Mouse (Mus musculus) lung, postnatal 0 days (tissue): ENCODE results near the gene Noxa1. TPM values are rescaled to one million over a fixed set of nuclear protein-coding genes. Genes with fewer than 3 reads are reported as not detected.

Source experiments
- ATAC-seq: fragments of 200-750 bp; cut with Nextera tagmentation; 2 replicates; pipeline ENCODE4 v1.8.0; 2017; ENCODE audit warnings: moderate library complexity
- DNase-seq: peaks from one replicate; pipeline ENCODE4 v3.0.0-alpha.2; 2016; ENCODE audit warnings: low spot score
- H3K27ac ChIP-seq: fragments of 300-500 bp; sonication (generic); 2 replicates; pipeline ENCODE4 v1.5.1; 2014; ENCODE audit warnings: antibody characterized with exemption, mild to moderate bottlenecking, low read length, mixed read lengths
- H3K27me3 ChIP-seq: fragments of 300-500 bp; sonication (generic); replicated peaks from 2 replicates; pipeline ENCODE4 v1.6.1; 2014; ENCODE audit warnings: low read length, mixed read lengths; ENCODE audit not compliant: insufficient read depth
- H3K36me3 ChIP-seq: fragments of 300-500 bp; sonication (generic); 2 replicates; pipeline ENCODE4 v1.6.1; 2014; ENCODE audit warnings: low read length, mixed read lengths; ENCODE audit not compliant: insufficient read depth
- H3K4me1 ChIP-seq: fragments of 300-500 bp; sonication (generic); 2 replicates; pipeline ENCODE4 v1.6.1; 2014; ENCODE audit warnings: antibody characterized with exemption, low read depth, low read length, mixed read lengths; ENCODE audit not compliant: insufficient read depth
- H3K4me2 ChIP-seq: fragments of 300-500 bp; sonication (generic); replicated peaks from 2 replicates; pipeline ENCODE4 v1.6.1; 2014; ENCODE audit warnings: low read depth, mild to moderate bottlenecking, low read length, moderate library complexity, mixed read lengths
- H3K4me3 ChIP-seq: fragments of 300-500 bp; sonication (generic); 2 replicates; pipeline ENCODE4 v1.5.1; 2014; ENCODE audit warnings: low read depth, low read length
- H3K9ac ChIP-seq: fragments of 300-500 bp; sonication (generic); replicated peaks from 2 replicates; pipeline ENCODE4 v1.6.1; 2014; ENCODE audit warnings: low read depth, mild to moderate bottlenecking
- H3K9me3 ChIP-seq: fragments of 300-500 bp; sonication (generic); 2 replicates; pipeline ENCODE4 v1.6.1; 2016; ENCODE audit warnings: low read length, mixed read lengths
- CTCF ChIP-seq: IDR thresholded peaks from 2 replicates; pipeline ENCODE4 v1.5.1; 2016; ENCODE audit warnings: antibody characterized with exemption, mild to moderate bottlenecking
- EP300 ChIP-seq: IDR thresholded peaks from 2 replicates; pipeline ENCODE4 v1.6.1; 2016; ENCODE audit warnings: antibody characterized with exemption, mild to moderate bottlenecking, control low read depth
- WGBS: fragments of 180-500 bp; shearing (Covaris S2); extraction: QIAGEN DNeasy Blood & Tissue Kit; methylation state at CpG from one replicate; pipeline ENCODE4 v1.1.7; 2014; 5-methylcytosine and 5-hydroxymethylcytosine counted together
- polyA plus RNA-seq: library from polyadenylated mRNA; unstranded; fragments of >200 nt; fragmentation: Nextera tagmentation; extraction: Ambion mirVana; gene quantifications from 2 replicates; pipeline ENCODE4 v1.2.1, GENCODE M21; 2015

Gene Noxa1
- polyA plus RNA-seq, 1 experiment from 2014 or later: 14.6 TPM

DNA sequence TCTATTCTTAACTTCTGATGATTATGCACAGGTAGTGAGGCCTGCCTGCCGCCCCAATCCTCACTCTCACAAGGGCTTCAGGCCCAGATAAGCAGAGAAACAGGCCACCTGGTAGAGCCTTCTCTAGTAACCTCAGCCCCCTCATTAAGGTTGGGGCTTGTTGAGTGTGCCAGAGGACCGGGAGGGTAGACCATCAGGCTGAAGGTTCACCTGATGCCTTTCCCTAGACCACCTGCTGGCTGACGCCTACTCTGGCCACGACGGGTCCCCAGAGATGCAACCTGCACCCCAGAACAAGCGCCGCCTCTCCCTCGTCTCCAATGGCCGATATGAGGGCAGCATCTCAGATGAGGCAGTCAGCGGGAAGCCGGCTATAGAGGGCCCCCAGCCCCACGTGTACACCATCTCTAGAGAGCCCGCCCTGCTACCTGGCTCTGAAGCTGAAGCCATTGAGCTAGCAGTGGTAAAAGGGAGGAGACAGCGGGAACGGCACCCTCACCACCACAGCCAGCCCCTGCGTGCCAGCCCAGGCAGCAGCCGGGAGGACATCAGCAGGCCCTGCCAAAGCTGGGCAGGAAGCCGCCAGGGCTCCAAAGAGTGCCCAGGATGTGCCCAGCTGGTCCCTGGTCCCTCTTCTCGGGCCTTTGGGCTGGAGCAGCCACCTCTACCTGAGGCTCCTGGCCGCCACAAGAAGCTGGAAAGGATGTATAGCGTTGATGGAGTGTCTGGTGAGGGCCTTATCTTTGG is 39.4 kb downstream of the Noxa1 start:
- no peak overlapping the region for H3K9ac ChIP-seq
- TF ChIP-seq CTCF (no peak), EP300 (no peak)
- 90% methylated on average over 19 of the region's 21 CpGs for WGBS
- peak overlapping the region; percentile 85; the same call in 1 of the 2 replicates for H3K4me2 ChIP-seq
- H3K9me3 ChIP-seq: no peaks in the 10 kb centered on the region
- DNase-seq (no peak), ATAC-seq (no peak)
- H3K36me3 ChIP-seq: no peaks in the 10 kb centered on the region
- H3K4me1 ChIP-seq: peaks cover 7% of the 10 kb centered on the region; the same call in 1 of the 2 replicates
- no peaks in the 10 kb centered on the region for H3K27me3 ChIP-seq
- H3K27ac ChIP-seq: no peak overlapping the region
- peak overlapping the region; percentile 65; the same call in 1 of the 2 replicates for H3K4me3 ChIP-seq

DNA sequence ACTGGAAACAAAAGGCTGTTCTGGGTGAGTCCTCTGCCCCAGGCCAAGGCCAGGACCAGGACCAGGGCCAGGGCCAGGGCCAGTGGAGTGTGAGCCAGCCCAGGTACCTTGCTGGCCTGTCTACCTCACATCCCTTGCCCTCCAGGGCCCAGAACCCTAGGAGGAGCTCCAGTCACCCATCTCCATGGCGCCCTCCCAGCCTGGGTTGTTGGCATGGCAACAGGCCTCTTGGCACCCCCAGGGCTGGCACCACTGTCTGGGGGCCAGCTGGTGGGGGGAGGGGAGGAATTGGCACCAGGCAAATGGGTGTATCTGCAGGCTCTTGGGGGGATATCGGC is 39.9 kb downstream of the Noxa1 start:
- peaks cover 7% of the 10 kb centered on the region; the same call in 1 of the 2 replicates for H3K4me1 ChIP-seq
- 60% methylated on average over 2 of the region's 2 CpGs for WGBS
- H3K9ac ChIP-seq: peak overlapping the region; percentile 63
- H3K27me3 ChIP-seq: no peaks in the 10 kb centered on the region
- H3K27ac ChIP-seq: no peak overlapping the region
- DNase-seq (no peak), ATAC-seq (no peak)
- no peak for TF ChIP-seq CTCF
- no peak for TF ChIP-seq EP300
- H3K9me3 ChIP-seq: no peaks in the 10 kb centered on the region
- no peaks in the 10 kb centered on the region for H3K36me3 ChIP-seq
- peak overlapping the region; percentile 65 for H3K4me3 ChIP-seq
- H3K4me2 ChIP-seq: peak overlapping the region; percentile 85

GRCm38 (mm10) chr2:25054221-25055067 is 40.5 kb downstream of the Noxa1 start, which contains the start of gene Nsmf:
Gene Nsmf, plus strand, starts transcription at chr2:25054355.
- Histone ChIP-seq H3K36me3 (no peaks in the 10 kb centered on the region), H3K27ac (no peak within 1 kb of the TSS), H3K4me2 (peak within 1 kb of the TSS; percentile 85), H3K4me1 (peaks cover 7% of the 10 kb centered on the region; the same call in 1 of the 2 replicates), H3K9ac (peak within 1 kb of the TSS; percentile 63), H3K27me3 (no peaks in the 10 kb centered on the region), H3K9me3 (no peaks in the 10 kb centered on the region), H3K4me3 (peak within 1 kb of the TSS; percentile 65)
- 3% methylated on average over 45 of the region's 47 CpGs for WGBS
- ATAC-seq (peak; percentile 97), DNase-seq (peak; percentile 92)
- TF ChIP-seq EP300: no peak
- peak; percentile 42 for TF ChIP-seq CTCF

- Histone ChIP-seq H3K9ac (no peak overlapping the region), H3K4me2 (no peak overlapping the region), H3K4me1 (peaks cover 7% of the 10 kb centered on the region; the same call in 1 of the 2 replicates), H3K9me3 (no peaks in the 10 kb centered on the region), H3K4me3 (no peak overlapping the region), H3K36me3 (no peaks in the 10 kb centered on the region), H3K27ac (no peak overlapping the region), H3K27me3 (no peaks in the 10 kb centered on the region)
- TF ChIP-seq CTCF: no peak
- TF ChIP-seq EP300: no peak
- no peak for DNase-seq
- 91% methylated on average over 6 of the region's 6 CpGs for WGBS
- no peak for ATAC-seq
Measured at GRCm38 (mm10) chr2:25053101-25053500, 41.8 kb downstream of the Noxa1 start.

DNA sequence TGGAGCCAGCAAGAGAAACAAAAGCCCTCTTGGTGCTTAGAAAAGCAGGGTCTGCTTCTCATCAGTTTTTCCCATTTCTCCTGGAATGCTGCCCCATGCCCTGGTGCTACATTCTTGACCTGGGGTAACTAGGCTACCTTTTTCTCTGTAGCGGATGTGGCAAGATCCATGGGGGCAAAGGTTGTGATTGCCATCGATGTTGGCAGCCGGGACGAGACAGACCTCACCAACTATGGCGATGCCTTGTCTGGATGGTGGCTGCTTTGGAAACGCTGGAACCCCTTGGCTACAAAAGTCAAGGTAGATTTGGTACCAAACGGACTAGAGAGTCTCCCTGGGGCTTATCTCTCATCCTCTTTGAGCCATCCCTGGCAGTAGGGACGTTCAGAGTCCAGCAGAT is 43.5 kb downstream of the Noxa1 start:
- Histone ChIP-seq H3K27ac (no peak overlapping the region), H3K4me3 (no peak overlapping the region), H3K36me3 (no peaks in the 10 kb centered on the region), H3K9ac (no peak overlapping the region), H3K4me1 (peaks cover 7% of the 10 kb centered on the region; the same call in 1 of the 2 replicates), H3K27me3 (no peaks in the 10 kb centered on the region), H3K9me3 (no peaks in the 10 kb centered on the region), H3K4me2 (no peak overlapping the region)
- no peak for TF ChIP-seq EP300
- TF ChIP-seq CTCF: no peak
- ATAC-seq (no peak), DNase-seq (no peak)
- 86% methylated on average over 8 of the region's 8 CpGs for WGBS

DNA sequence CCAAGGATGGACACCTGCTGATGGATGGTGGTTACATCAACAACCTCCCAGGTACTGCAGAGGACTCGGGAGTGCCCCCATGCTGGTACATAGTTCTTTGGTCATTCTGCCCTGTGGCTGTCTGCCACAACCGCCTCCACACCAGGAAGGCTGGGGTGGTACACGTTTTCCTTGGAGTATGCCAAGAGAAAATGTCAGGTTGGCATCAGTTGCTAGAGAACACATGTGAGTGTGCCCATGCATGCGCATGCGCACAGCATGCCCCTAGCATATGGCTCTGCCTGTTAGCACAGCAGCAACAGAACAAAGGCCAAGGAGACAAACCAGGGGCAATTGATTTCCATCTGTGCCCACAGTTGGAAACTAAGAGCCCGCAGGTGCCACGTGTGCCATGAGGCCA is 44.0 kb downstream of the Noxa1 start:
- ATAC-seq: no peak
- no peak overlapping the region for H3K4me3 ChIP-seq
- no peaks in the 10 kb centered on the region for H3K36me3 ChIP-seq
- 83% methylated on average over 7 of the region's 7 CpGs for WGBS
- no peak overlapping the region for H3K9ac ChIP-seq
- no peak overlapping the region for H3K27ac ChIP-seq
- TF ChIP-seq EP300 (no peak), CTCF (no peak)
- H3K4me2 ChIP-seq: no peak overlapping the region
- no peaks in the 10 kb centered on the region for H3K9me3 ChIP-seq
- DNase-seq: no peak
- H3K27me3 ChIP-seq: no peaks in the 10 kb centered on the region
- peaks cover 7% of the 10 kb centered on the region; the same call in 1 of the 2 replicates for H3K4me1 ChIP-seq
